Mouse (Mus musculus) embryonic fibroblast, embryonic 13.5 days (primary cell): ENCODE measurements around the gene Tnfrsf21. TPM values are rescaled to one million over a fixed set of nuclear protein-coding genes. Genes with fewer than 3 reads are reported as not detected.

ENCODE experiments used
- H3K27ac ChIP-seq: 2 replicates; pipeline ENCODE4 v1.5.1; 2012; ENCODE audit warnings: low read length, control low read depth, inconsistent platforms; ENCODE audit not compliant: insufficient read depth
- H3K4me1 ChIP-seq: 2 replicates; pipeline ENCODE4 v1.6.1; 2011; ENCODE audit warnings: low read length; ENCODE audit not compliant: control insufficient read depth, insufficient read depth
- H3K4me3 ChIP-seq: 2 replicates; pipeline ENCODE4 v1.5.1; 2011; ENCODE audit warnings: mild to moderate bottlenecking, control low read depth, low read length; ENCODE audit not compliant: insufficient read depth
- CTCF ChIP-seq: IDR thresholded peaks from 2 replicates; pipeline ENCODE4 v1.5.1; 2011; ENCODE audit warnings: mild to moderate bottlenecking, control low read depth, low read length, moderate library complexity, borderline replicate concordance; ENCODE audit not compliant: insufficient read depth
- POLR2A ChIP-seq: IDR thresholded peaks from 2 replicates; pipeline ENCODE4 v1.6.1; 2011; ENCODE audit warnings: low read depth, mild to moderate bottlenecking, control low read depth, low read length, moderate library complexity
- polyA plus RNA-seq: library from polyadenylated mRNA; stranded (reverse); fragments of >200 nt; gene quantifications from 2 replicates; pipeline ENCODE4 v1.2.4, GENCODE M21; 2011; ENCODE audit warnings: low read depth; ENCODE audit not compliant: missing spikeins, insufficient read length

The Tnfrsf21 gene
- polyA plus RNA-seq, 1 experiment: 7.0 TPM

- Histone ChIP-seq H3K4me3 (no peak overlapping the region), H3K27ac (peak overlapping the region; percentile 74), H3K4me1 (peaks cover 3% of the 10 kb centered on the region; the same call in 1 of the 2 replicates)
- TF ChIP-seq POLR2A (no peak), CTCF (peak; percentile 51; the same call in 1 of the 2 replicates)
These were observed 26.4 kb upstream of the Tnfrsf21 start for GRCm38 (mm10) chr17:42989981-42990380.

GRCm38 (mm10) chr17:42991112-42991511 is 25.2 kb upstream of the Tnfrsf21 start:
- H3K4me3 ChIP-seq: no peak overlapping the region
- TF ChIP-seq POLR2A (no peak), CTCF (no peak)
- H3K4me1 ChIP-seq: peaks cover 3% of the 10 kb centered on the region; the same call in 1 of the 2 replicates
- no peak overlapping the region for H3K27ac ChIP-seq

DNA sequence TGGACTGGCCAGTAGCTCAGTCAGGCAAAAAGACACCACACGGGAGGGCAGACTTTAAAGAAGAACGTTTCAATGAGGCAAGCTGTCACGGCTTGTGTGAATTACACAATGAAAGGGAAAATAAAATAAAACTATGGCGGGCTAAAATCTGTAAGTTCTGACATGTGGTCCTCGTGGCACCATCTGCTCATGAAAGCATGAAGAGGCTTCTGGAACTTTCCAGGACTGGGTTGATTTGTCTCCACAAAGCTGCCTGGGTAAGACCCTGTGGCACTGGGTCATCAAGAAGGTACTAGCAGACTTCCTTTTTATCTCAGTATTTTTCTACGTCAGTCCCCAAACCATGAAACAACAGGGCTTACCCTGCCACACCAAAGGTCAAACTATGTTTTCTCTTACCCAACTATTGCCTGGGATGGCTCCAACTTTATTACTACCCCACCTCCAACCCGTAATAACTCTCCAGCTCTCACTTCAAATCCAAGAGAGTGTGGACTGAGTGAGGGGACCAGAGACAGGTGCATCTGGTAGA is 16.8 kb upstream of the Tnfrsf21 start:
- H3K4me3 ChIP-seq: no peak overlapping the region
- TF ChIP-seq CTCF (no peak), POLR2A (no peak)
- H3K27ac ChIP-seq: no peak overlapping the region
- no peaks in the 10 kb centered on the region for H3K4me1 ChIP-seq

DNA sequence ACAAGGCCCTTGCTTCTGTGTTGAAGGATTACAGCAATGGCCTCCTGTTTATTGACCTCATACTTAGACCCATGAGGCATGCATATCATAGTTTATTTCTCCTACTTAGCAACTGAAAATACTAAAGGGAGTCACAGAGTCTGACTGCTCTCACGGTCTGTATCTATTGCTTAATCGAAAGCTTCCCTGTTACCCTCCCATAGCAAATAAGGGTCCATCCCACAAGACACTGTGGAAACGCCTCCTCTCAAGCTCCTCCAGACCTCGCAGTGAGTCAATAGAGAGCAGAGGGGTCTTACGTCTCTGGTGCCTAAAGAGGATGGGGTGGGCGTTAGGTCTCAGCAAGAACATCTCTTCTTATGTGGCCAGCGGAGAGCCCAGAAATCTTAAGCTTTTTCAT is 15.8 kb upstream of the Tnfrsf21 start:
- no peak overlapping the region for H3K27ac ChIP-seq
- H3K4me1 ChIP-seq: no peaks in the 10 kb centered on the region
- TF ChIP-seq CTCF: no peak
- no peak for TF ChIP-seq POLR2A
- no peak overlapping the region for H3K4me3 ChIP-seq

DNA sequence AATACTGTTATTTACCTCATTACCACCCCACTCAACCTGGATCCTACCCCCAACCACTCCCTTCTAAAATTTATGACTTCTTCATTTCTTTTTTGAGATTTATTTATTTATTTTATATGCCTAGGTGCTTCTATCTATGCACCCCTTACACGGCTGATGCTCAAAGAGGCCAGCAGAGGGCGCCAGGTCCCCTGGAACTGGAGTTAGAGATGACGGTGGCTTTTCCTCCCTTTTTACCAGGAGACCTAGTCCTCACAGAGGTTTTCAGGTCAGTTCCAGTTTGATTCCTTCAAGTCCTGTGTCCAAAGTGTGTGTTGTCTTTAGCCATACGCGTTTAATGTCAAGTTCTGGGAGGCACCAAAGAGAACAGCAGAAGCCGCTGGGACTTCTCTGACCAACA is 3.6 kb upstream of the Tnfrsf21 start:
- TF ChIP-seq POLR2A (no peak), CTCF (peak; percentile 55; the same call in 1 of the 2 replicates)
- no peak overlapping the region for H3K4me3 ChIP-seq
- H3K27ac ChIP-seq: no peak overlapping the region
- H3K4me1 ChIP-seq: no peaks in the 10 kb centered on the region

DNA sequence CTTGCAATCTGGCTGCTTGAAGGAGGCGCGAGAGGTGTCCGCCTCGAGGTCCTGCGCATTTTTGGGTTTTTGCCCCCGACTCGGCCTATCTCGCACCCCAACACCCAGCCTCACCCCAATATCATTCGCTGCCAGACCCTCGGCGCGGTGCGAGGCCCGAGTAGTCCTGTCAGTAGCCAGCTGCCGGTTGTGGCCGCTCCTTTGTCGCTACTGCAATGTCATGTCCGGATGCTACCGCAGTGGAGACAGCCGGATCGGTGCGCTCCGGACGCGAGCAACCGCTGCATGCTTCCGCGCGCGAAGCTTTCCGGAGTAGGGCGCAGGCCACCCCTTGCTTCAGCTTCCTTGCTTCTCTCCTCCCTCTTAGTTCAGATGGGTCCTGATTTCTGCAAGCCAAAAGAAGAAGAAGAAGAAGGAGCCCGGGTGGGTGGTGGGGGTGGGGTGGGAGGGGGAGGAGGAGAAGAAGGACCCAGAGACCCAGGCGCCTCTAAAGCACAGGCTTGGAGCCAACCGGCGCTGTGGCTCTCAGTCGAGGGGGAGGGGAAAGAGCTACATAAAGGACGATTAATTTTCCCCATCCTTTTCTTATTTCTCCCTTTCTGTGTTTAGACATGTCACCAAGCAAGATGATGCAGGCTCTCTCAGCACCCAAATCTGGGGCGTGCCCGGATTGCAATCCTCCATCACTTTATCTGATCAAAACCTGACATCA is 1.1 kb downstream of the Tnfrsf21 start:
- H3K4me3 ChIP-seq: peak overlapping the region; percentile 75

GRCm38 (mm10) chr17:43018071-43018470 is 1.7 kb downstream of the Tnfrsf21 start:
- no peaks in the 10 kb centered on the region for H3K4me1 ChIP-seq
- no peak overlapping the region for H3K27ac ChIP-seq
- H3K4me3 ChIP-seq: no peak overlapping the region
- TF ChIP-seq POLR2A (no peak), CTCF (no peak)

More for the DNA sequence above, 1.1 kb downstream of the Tnfrsf21 start:
- no peaks in the 10 kb centered on the region for H3K4me1 ChIP-seq
- no peak overlapping the region for H3K27ac ChIP-seq
- TF ChIP-seq CTCF (no peak), POLR2A (no peak)

DNA sequence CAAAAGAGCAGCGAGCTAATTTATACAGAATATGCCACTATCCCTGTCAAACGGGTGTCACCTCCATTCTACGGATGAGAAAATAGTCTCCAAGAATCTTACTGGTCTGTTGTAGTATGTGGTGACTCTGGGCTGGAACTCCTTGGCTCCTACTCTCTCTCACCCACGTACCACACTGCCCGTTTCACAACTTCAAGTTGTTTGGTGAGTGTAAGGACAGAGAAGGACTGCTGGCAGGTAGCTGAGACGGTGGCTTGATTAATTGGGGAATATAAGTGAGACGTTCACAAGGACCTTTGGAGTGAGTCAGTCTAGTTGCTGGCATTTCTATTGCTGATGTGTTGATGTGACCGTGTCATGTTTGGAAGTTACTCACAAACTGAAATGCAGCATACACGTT is 3.3 kb downstream of the Tnfrsf21 start:
- TF ChIP-seq CTCF: no peak
- no peak for TF ChIP-seq POLR2A
- Histone ChIP-seq H3K4me1 (no peaks in the 10 kb centered on the region), H3K27ac (no peak overlapping the region), H3K4me3 (no peak overlapping the region)

GRCm38 (mm10) chr17:43021017-43021416 is 4.7 kb downstream of the Tnfrsf21 start:
- Histone ChIP-seq H3K4me1 (no peaks in the 10 kb centered on the region), H3K4me3 (no peak overlapping the region), H3K27ac (no peak overlapping the region)
- TF ChIP-seq POLR2A (no peak), CTCF (no peak)

DNA sequence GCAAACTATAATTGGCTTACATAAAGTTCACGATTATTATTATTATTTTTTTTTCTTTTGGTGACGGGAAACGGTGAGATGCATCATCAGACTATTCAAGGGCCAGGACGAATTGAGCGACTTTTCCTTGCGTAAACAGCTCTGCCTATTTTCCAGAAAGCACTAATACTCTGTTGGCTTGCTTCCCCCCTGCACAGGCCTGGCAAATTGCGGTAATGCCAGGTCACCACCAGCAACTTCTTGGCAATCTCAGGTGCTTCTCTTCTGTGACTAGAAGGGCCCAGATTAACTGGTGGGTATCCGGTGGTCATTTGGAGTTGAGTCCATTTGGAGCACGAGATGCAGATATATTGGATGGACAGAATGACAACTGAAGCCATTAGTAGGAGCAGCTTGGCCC is 5.7 kb downstream of the Tnfrsf21 start:
- H3K4me3 ChIP-seq: no peak overlapping the region
- TF ChIP-seq CTCF (no peak), POLR2A (no peak)
- H3K4me1 ChIP-seq: no peaks in the 10 kb centered on the region
- no peak overlapping the region for H3K27ac ChIP-seq
